Mouse (Mus musculus) midbrain, embryonic 10.5 days (tissue): ENCODE data around the gene Tbc1d2. TPM values are rescaled to one million over a fixed set of nuclear protein-coding genes. Genes with fewer than 3 reads are reported as not detected.
A peak's percentile ranks its signal among the peaks of the same experiment; 100 is the strongest.
"Not testable (repeated sequence)": the region's sequence is repeated elsewhere in the genome, so short reads cannot be mapped to it uniquely, and the experiment has no call there.

ENCODE experiments used
- DNase-seq: peaks from one replicate; pipeline ENCODE4 v3.0.0-alpha.2; 2017; ENCODE audit warnings: low spot score
- H3K27ac ChIP-seq: fragments of 300-500 bp; sonication (generic); replicated peaks from 2 replicates; pipeline ENCODE4 v1.5.1; 2016; ENCODE audit warnings: mild to moderate bottlenecking
- H3K27me3 ChIP-seq: fragments of 300-500 bp; sonication (generic); 2 replicates; pipeline ENCODE4 v1.6.1; 2016; ENCODE audit warnings: low read depth, mild to moderate bottlenecking; ENCODE audit not compliant: poor library complexity, severe bottlenecking
- H3K36me3 ChIP-seq: fragments of 300-500 bp; sonication (generic); 2 replicates; pipeline ENCODE4 v1.6.1; 2016; ENCODE audit warnings: mild to moderate bottlenecking, moderate library complexity
- H3K4me1 ChIP-seq: fragments of 300-500 bp; sonication (generic); 2 replicates; pipeline ENCODE4 v1.6.1; 2016
- H3K4me3 ChIP-seq: fragments of 300-500 bp; sonication (generic); 2 replicates; pipeline ENCODE4 v1.5.1; 2016; ENCODE audit warnings: mild to moderate bottlenecking, moderate library complexity
- H3K9me3 ChIP-seq: fragments of 300-500 bp; sonication (generic); replicated peaks from 2 replicates; pipeline ENCODE4 v1.6.1; 2016; ENCODE audit warnings: mild to moderate bottlenecking
- WGBS: fragments of 180-500 bp; shearing (Covaris S2); methylation state at CpG from one replicate; pipeline ENCODE4 v1.1.7; 2016; 5-methylcytosine and 5-hydroxymethylcytosine counted together
- polyA plus RNA-seq: library from polyadenylated mRNA; unstranded; fragments of >200 nt; fragmentation: Nextera tagmentation; extraction: Ambion mirVana; gene quantifications from 2 replicates; pipeline ENCODE4 v1.2.1, GENCODE M21; 2016

The Tbc1d2 gene
- polyA plus RNA-seq, 1 experiment from 2014 or later = 0.65 TPM

- H3K9me3 ChIP-seq, H3K4me1 ChIP-seq, H3K4me3 ChIP-seq, H3K27me3 ChIP-seq, H3K27ac ChIP-seq, DNase-seq, H3K36me3 ChIP-seq: not testable (repeated sequence)
- WGBS = 90% methylated on average over 2 of the region's 6 CpGs
Measured at GRCm38 (mm10) chr4:46584084-46584483, 65.9 kb downstream of the Tbc1d2 start.

- 86% methylated on average over 9 of the region's 9 CpGs for WGBS
- H3K4me3 ChIP-seq, H3K27ac ChIP-seq: not testable (repeated sequence)
Measured at GRCm38 (mm10) chr4:46582024-46582423, 68.0 kb downstream of the Tbc1d2 start.

GRCm38 (mm10) chr4:46581577-46581976 lies 68.4 kb downstream of the Tbc1d2 start:
- not testable (repeated sequence) for H3K36me3 ChIP-seq, DNase-seq
- WGBS = 94% methylated on average over 22 of the region's 22 CpGs

More at GRCm38 (mm10) chr4:46582024-46582423, 68.0 kb downstream of the Tbc1d2 start:
- not testable (repeated sequence) for H3K27me3 ChIP-seq, H3K36me3 ChIP-seq, H3K4me1 ChIP-seq, DNase-seq
- peaks cover 14% of the 10 kb centered on the region; the same call in 1 of the 2 replicates for H3K9me3 ChIP-seq

GRCm38 (mm10) chr4:46580799-46581243 lies 69.2 kb downstream of the Tbc1d2 start:
- H3K9me3 ChIP-seq = peaks cover 18% of the 10 kb centered on the region
- WGBS = 92% methylated on average over 15 of the region's 15 CpGs
- not testable (repeated sequence) for H3K4me1 ChIP-seq, H3K4me3 ChIP-seq, DNase-seq, H3K27ac ChIP-seq, H3K36me3 ChIP-seq, H3K27me3 ChIP-seq

More at GRCm38 (mm10) chr4:46581577-46581976, 68.4 kb downstream of the Tbc1d2 start:
- H3K4me3 ChIP-seq, H3K27ac ChIP-seq, H3K4me1 ChIP-seq, H3K27me3 ChIP-seq: not testable (repeated sequence)
- peaks cover 15% of the 10 kb centered on the region for H3K9me3 ChIP-seq

GRCm38 (mm10) chr4:46578796-46579346 lies 71.1 kb downstream of the Tbc1d2 start:
- not testable (repeated sequence) for H3K36me3 ChIP-seq, H3K4me1 ChIP-seq, H3K4me3 ChIP-seq, H3K27me3 ChIP-seq, H3K27ac ChIP-seq, DNase-seq
- WGBS = 93% methylated on average over 8 of the region's 8 CpGs
- H3K9me3 ChIP-seq = peaks cover 18% of the 10 kb centered on the region

- Histone ChIP-seq H3K9me3 (peaks cover 18% of the 10 kb centered on the region), H3K27ac (no peak overlapping the region), H3K4me3 (no peak overlapping the region), H3K27me3 (no peaks in the 10 kb centered on the region), H3K4me1 (0 out of 2 replicates have a peak, but pooled peaks cover 3% of the 10 kb centered on the region), H3K36me3 (no peaks in the 10 kb centered on the region)
- WGBS = 85% methylated on average over 1 of the region's 1 CpGs
- no peak for DNase-seq
Measured at GRCm38 (mm10) chr4:46578228-46578627, 71.8 kb downstream of the Tbc1d2 start.

- not testable (repeated sequence) for H3K36me3 ChIP-seq, H3K4me1 ChIP-seq, H3K4me3 ChIP-seq, DNase-seq, H3K27ac ChIP-seq, H3K27me3 ChIP-seq
- H3K9me3 ChIP-seq = peaks cover 20% of the 10 kb centered on the region
- 91% methylated on average over 6 of the region's 10 CpGs for WGBS
Measured at GRCm38 (mm10) chr4:46575509-46576284, 74.3 kb downstream of the Tbc1d2 start.

GRCm38 (mm10) chr4:46574841-46575240 lies 75.2 kb downstream of the Tbc1d2 start:
- peaks cover 18% of the 10 kb centered on the region for H3K9me3 ChIP-seq
- no peaks in the 10 kb centered on the region for H3K27me3 ChIP-seq

GRCm38 (mm10) chr4:46574024-46574753 lies 75.8 kb downstream of the Tbc1d2 start:
- Histone ChIP-seq H3K4me3 (no peak overlapping the region), H3K36me3 (no peaks in the 10 kb centered on the region), H3K9me3 (peaks cover 18% of the 10 kb centered on the region), H3K27me3 (no peaks in the 10 kb centered on the region), H3K4me1 (peaks cover 13% of the 10 kb centered on the region), H3K27ac (no peak overlapping the region)
- no peak for DNase-seq
- 61% methylated on average over 9 of the region's 9 CpGs for WGBS

More at GRCm38 (mm10) chr4:46574841-46575240, 75.2 kb downstream of the Tbc1d2 start:
- WGBS = 83% methylated on average over 12 of the region's 12 CpGs
- Histone ChIP-seq H3K4me1 (peaks cover 6% of the 10 kb centered on the region), H3K4me3 (no peak overlapping the region), H3K36me3 (no peaks in the 10 kb centered on the region), H3K27ac (no peak overlapping the region)
- no peak for DNase-seq

GRCm38 (mm10) chr4:46572616-46573015 lies 77.4 kb downstream of the Tbc1d2 start:
- Histone ChIP-seq H3K4me1 (peaks cover 14% of the 10 kb centered on the region), H3K27me3 (no peaks in the 10 kb centered on the region), H3K4me3 (no peak overlapping the region), H3K9me3 (peaks cover 14% of the 10 kb centered on the region), H3K36me3 (no peaks in the 10 kb centered on the region), H3K27ac (no peak overlapping the region)
- no peak for DNase-seq
- 87% methylated on average over 4 of the region's 4 CpGs for WGBS

- Histone ChIP-seq H3K27ac (no peak overlapping the region), H3K36me3 (no peaks in the 10 kb centered on the region), H3K27me3 (no peaks in the 10 kb centered on the region), H3K4me1 (peaks cover 14% of the 10 kb centered on the region), H3K4me3 (no peak overlapping the region), H3K9me3 (peaks cover 14% of the 10 kb centered on the region)
- no peak for DNase-seq
- 91% methylated on average over 9 of the region's 9 CpGs for WGBS
Measured at GRCm38 (mm10) chr4:46571744-46572143, 78.3 kb downstream of the Tbc1d2 start.

- 21% methylated on average over 5 of the region's 5 CpGs for WGBS
- Histone ChIP-seq H3K27me3 (no peaks in the 10 kb centered on the region), H3K9me3 (peaks cover 10% of the 10 kb centered on the region; the same call in 1 of the 2 replicates), H3K27ac (peak overlapping the region; percentile 78), H3K4me3 (no peak overlapping the region), H3K4me1 (peaks cover 14% of the 10 kb centered on the region), H3K36me3 (no peaks in the 10 kb centered on the region)
- DNase-seq = peak; percentile 55
Measured at GRCm38 (mm10) chr4:46569671-46570070, 80.3 kb downstream of the Tbc1d2 start.
